Mouse (Mus musculus): ENCODE measurements at regions not wholly inside any gene's neighbourhood (a gene's known extent, or its start where the extent isn't known, plus 50 kb on each side); places are given as distances from the start of the nearest gene placed in this dataset.
A peak's percentile ranks its signal among the peaks of the same experiment; 100 is the strongest.

- DNase-seq (ENCODE audit: low read depth, low spot score): peak; percentile 56
Measured at GRCm38 (mm10) chr1:177616335-177617239, 113.0 kb upstream of the 1700016C15Rik start.

GRCm38 (mm10) chr1:177620501-177621099 is 109.0 kb upstream of the 1700016C15Rik start:
- DNase-seq (ENCODE audit: low read depth, low spot score): no peak

- no peak for DNase-seq (ENCODE audit: low read depth, low spot score)
Measured at GRCm38 (mm10) chr1:177621854-177622590, 107.6 kb upstream of the 1700016C15Rik start.

GRCm38 (mm10) chr1:177623304-177623726 is 106.3 kb upstream of the 1700016C15Rik start:
- no peak for DNase-seq (ENCODE audit: low read depth, low spot score)

- no peak for DNase-seq (ENCODE audit: low read depth, low spot score)
Measured at GRCm38 (mm10) chr1:177623735-177624134, 105.9 kb upstream of the 1700016C15Rik start.

- DNase-seq (ENCODE audit: low read depth, low spot score): no peak
Measured at GRCm38 (mm10) chr1:177627814-177628213, 101.8 kb upstream of the 1700016C15Rik start.

- DNase-seq (ENCODE audit: low read depth, low spot score): no peak
Measured at GRCm38 (mm10) chr1:177633966-177634602, 95.5 kb upstream of the 1700016C15Rik start.

- DNase-seq (ENCODE audit: low read depth, low spot score): no peak
Measured at GRCm38 (mm10) chr1:177637061-177637460, 92.6 kb upstream of the 1700016C15Rik start.

- DNase-seq (ENCODE audit: low read depth, low spot score): no peak
Measured at GRCm38 (mm10) chr1:177638381-177638780, 91.2 kb upstream of the 1700016C15Rik start.

GRCm38 (mm10) chr1:177639931-177640846 is 89.4 kb upstream of the 1700016C15Rik start:
- peak; percentile 51 for DNase-seq (ENCODE audit: low read depth, low spot score)

- DNase-seq (ENCODE audit: low read depth, low spot score): peak; percentile 36
Measured at GRCm38 (mm10) chr1:177642712-177643467, 86.7 kb upstream of the 1700016C15Rik start.

GRCm38 (mm10) chr1:177643662-177644061 is 86.0 kb upstream of the 1700016C15Rik start:
- DNase-seq (ENCODE audit: low read depth, low spot score): no peak

GRCm38 (mm10) chr1:177644214-177644613 is 85.4 kb upstream of the 1700016C15Rik start:
- DNase-seq (ENCODE audit: low read depth, low spot score): no peak

- DNase-seq (ENCODE audit: low read depth, low spot score): no peak
Measured at GRCm38 (mm10) chr1:177645327-177645726, 84.3 kb upstream of the 1700016C15Rik start.

GRCm38 (mm10) chr1:177645897-177646535 is 83.6 kb upstream of the 1700016C15Rik start:
- DNase-seq (ENCODE audit: low read depth, low spot score): no peak

- no peak for DNase-seq (ENCODE audit: low read depth, low spot score)
Measured at GRCm38 (mm10) chr1:177647876-177648275, 81.7 kb upstream of the 1700016C15Rik start.

GRCm38 (mm10) chr1:177648974-177649373 is 80.6 kb upstream of the 1700016C15Rik start:
- DNase-seq (ENCODE audit: low read depth, low spot score): no peak

GRCm38 (mm10) chr1:177651219-177651618 is 78.4 kb upstream of the 1700016C15Rik start:
- DNase-seq (ENCODE audit: low read depth, low spot score): no peak

GRCm38 (mm10) chr1:177663163-177663562 is 66.5 kb upstream of the 1700016C15Rik start:
- no peak for DNase-seq (ENCODE audit: low read depth, low spot score)

Data from ZHBTc4 (cell line).